Mouse (Mus musculus) inflammation-experienced regulatory T-cells, adult 6 months (primary cell): ENCODE measurements around the gene Trp63. TPM values are rescaled to one million over a fixed set of nuclear protein-coding genes. Genes with fewer than 3 reads are reported as not detected.

Experiments used
- ATAC-seq: one replicate; pipeline ENCODE4 v1.8.0; 2017
- polyA plus RNA-seq, 3 experiments: library from polyadenylated mRNA; unstranded; fragments of 100-300 nt; shearing (Covaris generic); gene quantifications; one replicate each; pipeline ENCODE4 v1.2.1; 2017

The Trp63 gene
- polyA plus RNA-seq, 3 experiments from 2014 or later = 0.26 TPM; not detected in 2

DNA sequence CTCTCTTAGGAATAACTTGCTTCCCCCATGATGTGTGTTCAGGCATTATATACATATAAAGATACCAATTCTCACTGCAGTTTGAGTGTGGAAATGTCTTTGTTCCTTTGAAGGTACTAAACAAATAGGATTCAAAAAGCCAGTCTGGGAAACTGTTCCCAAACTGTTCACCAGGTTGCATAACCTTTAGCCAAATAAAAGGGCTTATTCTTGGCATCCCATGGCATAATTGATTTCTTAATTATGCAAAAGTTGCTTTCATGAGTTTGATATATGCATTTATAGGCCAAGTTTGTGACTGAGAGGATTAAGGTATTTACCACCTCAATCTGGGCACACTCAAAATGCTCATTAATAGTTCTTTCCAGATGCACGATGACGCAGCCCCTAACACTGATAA, 192.1 kb downstream of the Trp63 start:
- no peak for ATAC-seq

DNA sequence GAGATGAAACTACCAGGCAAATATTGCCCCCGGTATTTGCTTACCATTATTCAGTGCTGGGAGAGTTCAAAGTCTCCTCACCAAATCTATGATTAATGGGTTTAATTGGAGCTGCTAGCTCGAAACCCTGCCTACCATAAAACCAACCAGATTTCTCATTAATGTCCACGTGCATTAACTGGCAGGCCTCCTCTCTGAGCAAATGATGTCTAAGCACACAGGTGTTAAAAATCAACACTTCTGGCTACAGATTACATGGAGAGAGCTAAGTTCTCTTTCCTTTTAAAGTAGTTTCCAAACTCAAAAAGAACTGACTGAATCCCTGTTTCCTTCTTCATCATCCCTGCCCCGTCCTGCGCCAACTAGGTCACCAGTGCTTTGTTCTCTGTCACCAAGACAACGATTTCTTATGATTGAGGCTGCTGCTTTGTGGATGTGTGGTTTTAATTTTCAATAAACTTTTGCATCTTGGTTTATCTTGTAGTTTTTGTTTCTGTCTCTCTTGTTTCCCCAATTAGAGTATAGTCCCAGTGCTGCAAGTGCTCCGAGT, 193.9 kb downstream of the Trp63 start:
- ATAC-seq = no peak

DNA sequence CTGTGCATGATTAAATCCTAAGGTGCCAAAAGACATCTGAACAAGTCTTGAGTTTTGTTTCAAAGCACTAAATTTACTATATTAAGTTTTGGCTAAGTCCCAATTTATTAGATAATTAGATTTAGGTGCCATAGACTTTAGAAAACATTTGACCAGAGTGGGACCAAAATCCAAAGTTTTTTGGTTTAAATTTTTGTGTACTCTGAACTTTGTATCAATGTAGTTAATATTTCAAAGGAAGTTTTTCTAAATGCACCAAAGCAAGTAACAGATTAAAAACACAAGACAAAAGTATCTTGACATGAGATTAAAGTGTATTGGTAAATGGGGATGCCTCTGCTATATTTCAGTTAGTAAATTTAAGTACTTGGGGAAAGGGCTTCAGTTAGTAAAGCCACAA, 194.6 kb downstream of the Trp63 start:
- no peak for ATAC-seq

DNA sequence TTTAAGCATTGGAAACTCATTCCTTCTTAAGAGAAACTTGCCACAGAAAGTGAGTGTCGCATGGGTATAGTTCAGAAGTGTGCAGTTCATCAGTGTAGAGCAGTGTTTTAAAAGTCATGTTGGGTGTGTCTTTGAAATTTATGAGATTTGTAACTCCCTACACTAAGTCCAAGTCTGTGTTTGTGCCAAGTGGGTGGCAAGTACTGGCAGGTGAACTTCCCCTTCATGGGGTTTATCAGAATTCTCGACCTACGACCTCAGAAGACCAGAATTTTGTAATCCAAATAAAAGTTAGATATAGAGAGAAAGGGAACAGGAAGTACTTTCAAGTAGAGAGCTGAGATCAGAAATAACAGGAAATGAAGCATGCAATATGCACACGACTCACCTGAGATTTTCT, 215.5 kb downstream of the Trp63 start:
- ATAC-seq = no peak

DNA sequence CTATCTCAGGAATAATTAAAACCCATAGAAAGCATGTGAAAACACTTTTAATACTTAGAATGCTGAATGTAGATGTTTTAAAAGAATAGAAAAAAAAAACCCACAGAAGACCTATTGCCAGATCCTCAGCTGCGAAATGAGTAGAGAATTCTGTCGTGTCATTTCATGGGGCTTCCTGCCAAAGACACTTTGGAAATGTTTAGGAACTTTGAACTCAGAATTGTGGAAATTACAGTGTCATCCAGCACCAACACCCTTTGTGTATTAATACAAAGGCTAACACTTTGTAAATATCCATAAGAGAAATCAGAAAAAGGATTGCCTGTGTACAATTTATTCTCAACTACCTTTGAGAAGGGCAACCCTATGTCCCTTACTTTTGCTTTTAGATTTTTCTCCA, 216.1 kb downstream of the Trp63 start:
- no peak for ATAC-seq

DNA sequence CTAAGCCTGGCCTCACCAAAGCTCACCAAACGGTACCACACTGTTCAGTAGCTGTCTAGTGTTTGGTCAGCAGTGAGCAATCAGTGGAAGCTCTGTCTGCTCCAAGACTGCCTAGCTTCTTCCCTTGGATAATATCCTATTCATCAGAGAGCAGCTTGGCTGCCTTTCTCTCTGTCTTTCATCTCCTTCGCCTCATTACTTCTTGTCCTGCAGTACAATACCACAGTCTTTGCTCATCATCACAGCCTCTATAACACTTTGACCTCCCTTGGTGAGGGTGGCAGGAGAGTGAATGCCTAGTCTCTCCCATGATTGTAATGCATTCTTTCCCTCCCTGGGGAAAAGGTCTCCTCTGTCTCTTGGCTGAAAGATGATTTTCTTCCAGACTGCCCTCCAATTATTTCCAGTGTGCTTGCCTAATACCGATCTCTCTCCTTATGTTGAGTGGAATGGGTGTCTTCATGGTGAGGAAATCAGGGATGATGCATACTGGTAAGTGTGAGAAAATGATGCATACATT, 216.9 kb downstream of the Trp63 start:
- ATAC-seq = no peak

DNA sequence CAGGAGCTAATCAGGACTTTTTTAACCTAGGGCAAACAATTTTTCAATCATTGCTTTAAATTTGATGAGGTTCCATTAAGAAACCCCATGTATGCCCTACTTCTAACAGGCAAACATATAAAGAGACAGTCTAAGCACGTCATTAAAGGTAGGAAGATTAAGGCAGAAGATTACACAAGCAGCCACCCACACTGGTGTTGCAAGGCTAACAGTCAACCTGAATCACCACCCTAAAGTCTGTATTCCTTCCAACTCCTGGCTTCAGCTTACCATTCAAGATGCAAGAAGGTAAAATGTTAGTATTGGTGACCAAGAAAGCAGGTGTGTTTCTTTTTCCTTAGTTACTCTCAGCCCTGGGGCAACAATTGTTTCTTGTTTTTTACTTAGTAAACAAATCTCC, 228.6 kb downstream of the Trp63 start:
- ATAC-seq = no peak

DNA sequence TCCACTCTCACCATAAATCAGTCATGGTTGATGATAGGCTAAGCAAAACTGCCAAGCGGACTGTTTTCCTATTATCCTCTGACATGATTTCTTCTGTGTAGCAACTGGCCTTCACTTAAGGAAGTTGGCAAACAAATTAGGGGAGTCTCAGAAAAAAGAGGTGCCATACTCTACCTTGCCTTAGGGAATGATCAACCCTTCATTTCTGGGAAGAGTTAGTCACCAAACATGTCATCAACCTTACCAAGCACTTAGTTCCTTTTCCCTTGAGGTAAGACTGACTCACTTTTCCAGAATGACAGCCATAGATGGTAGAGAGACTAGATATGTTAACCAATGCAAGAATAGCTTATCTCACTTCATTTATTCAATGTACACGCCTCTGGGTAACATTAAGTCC, 250.6 kb downstream of the Trp63 start:
- ATAC-seq = no peak
